Mouse (Mus musculus) layer of hippocampus, adult 2 months (tissue): Measurements from ENCODE around the gene Ptprt. TPM values are rescaled to one million over a fixed set of nuclear protein-coding genes. Genes with fewer than 3 reads are reported as not detected.
"Not testable (repeated sequence)": the region's sequence is repeated elsewhere in the genome, so short reads cannot be mapped to it uniquely, and the experiment has no call there.

Source experiments
- DNase-seq, 2 experiments: peaks; one replicate each; pipeline ENCODE4 v3.0.0; 2022; ENCODE audit warnings: low spot score in 2 of 2
- H3K27ac ChIP-seq: fragments of 200-600 bp; 2 replicates; pipeline ENCODE4 v1.8.1; 2022
- H3K4me3 ChIP-seq: fragments of 200-600 bp; 2 replicates; pipeline ENCODE4 v1.8.1; 2022; ENCODE audit warnings: mild to moderate bottlenecking
- CTCF ChIP-seq: fragments of 200-600 bp; conservative IDR thresholded peaks from 2 replicates; pipeline ENCODE4 v1.8.1; 2022; ENCODE audit warnings: antibody characterized with exemption, mild to moderate bottlenecking, moderate library complexity
- total RNA-seq, 2 experiments: library from RNA; stranded (reverse); gene quantifications; 2 replicates each; pipeline ENCODE4 v1.2.3; 2021

The Ptprt gene
- total RNA-seq, 2 experiments from 2014 or later: 49.0 to 49.5 TPM

- no peak for TF ChIP-seq CTCF
- Histone ChIP-seq H3K4me3 (no peak overlapping the region), H3K27ac (no peak overlapping the region)
- DNase-seq: no peak
These were observed 448.6 kb downstream of the Ptprt start for GRCm38 (mm10) chr2:162212397-162212796.

GRCm38 (mm10) chr2:162210564-162210963, 450.4 kb downstream of the Ptprt start:
- no peak overlapping the region for H3K4me3 ChIP-seq
- no peak for TF ChIP-seq CTCF
- no peak overlapping the region for H3K27ac ChIP-seq
- no peak for DNase-seq

- no peak overlapping the region for H3K4me3 ChIP-seq
- no peak for TF ChIP-seq CTCF
- DNase-seq: no peak
- no peak overlapping the region for H3K27ac ChIP-seq
These were observed 463.6 kb downstream of the Ptprt start for GRCm38 (mm10) chr2:162197316-162197715.

GRCm38 (mm10) chr2:162182621-162183475, 478.1 kb downstream of the Ptprt start:
- H3K27ac ChIP-seq: no peak overlapping the region
- no peak for DNase-seq
- 0 out of 2 replicates have a peak, but pooled peaks have one; percentile 5 for TF ChIP-seq CTCF
- no peak overlapping the region for H3K4me3 ChIP-seq

- no peak for TF ChIP-seq CTCF
- H3K4me3 ChIP-seq: no peak overlapping the region
- DNase-seq: no peak
- no peak overlapping the region for H3K27ac ChIP-seq
These were observed 479.1 kb downstream of the Ptprt start for GRCm38 (mm10) chr2:162181826-162182225.

- DNase-seq: no peak
- Histone ChIP-seq H3K27ac (no peak overlapping the region), H3K4me3 (no peak overlapping the region)
- TF ChIP-seq CTCF: no peak
These were observed 488.4 kb downstream of the Ptprt start for GRCm38 (mm10) chr2:162172529-162172928.

- TF ChIP-seq CTCF: no peak
- H3K4me3 ChIP-seq: no peak overlapping the region
- no peak overlapping the region for H3K27ac ChIP-seq
- no peak for DNase-seq
These were observed 519.0 kb downstream of the Ptprt start for GRCm38 (mm10) chr2:162141845-162142411.

GRCm38 (mm10) chr2:162136176-162136575, 524.8 kb downstream of the Ptprt start:
- H3K4me3 ChIP-seq, H3K27ac ChIP-seq, DNase-seq: not testable (repeated sequence)

GRCm38 (mm10) chr2:162131607-162132304, 529.2 kb downstream of the Ptprt start:
- no peak overlapping the region for H3K27ac ChIP-seq
- peak in 1 of 2 experiments; percentile 7 for DNase-seq
- no peak for TF ChIP-seq CTCF
- no peak overlapping the region for H3K4me3 ChIP-seq

- no peak for DNase-seq
- no peak overlapping the region for H3K4me3 ChIP-seq
- no peak for TF ChIP-seq CTCF
- no peak overlapping the region for H3K27ac ChIP-seq
These were observed 531.1 kb downstream of the Ptprt start for GRCm38 (mm10) chr2:162129896-162130295.

GRCm38 (mm10) chr2:162118041-162118440, 542.9 kb downstream of the Ptprt start:
- H3K4me3 ChIP-seq: no peak overlapping the region
- no peak for DNase-seq
- no peak for TF ChIP-seq CTCF
- no peak overlapping the region for H3K27ac ChIP-seq

- no peak overlapping the region for H3K27ac ChIP-seq
- H3K4me3 ChIP-seq: no peak overlapping the region
- DNase-seq: peak in 1 of 2 experiments; percentile 47
- TF ChIP-seq CTCF: no peak
These were observed 578.6 kb downstream of the Ptprt start for GRCm38 (mm10) chr2:162082391-162082790.

GRCm38 (mm10) chr2:162080717-162081398, 580.1 kb downstream of the Ptprt start:
- DNase-seq: no peak
- Histone ChIP-seq H3K27ac (no peak overlapping the region), H3K4me3 (no peak overlapping the region)
- no peak for TF ChIP-seq CTCF
